Mouse (Mus musculus): ENCODE measurements around the gene Arhgap31.
"Not testable (repeated sequence)": the region's sequence is repeated elsewhere in the genome, so short reads cannot be mapped to it uniquely, and the experiment has no call there.

Arhgap31 gene

DNA sequence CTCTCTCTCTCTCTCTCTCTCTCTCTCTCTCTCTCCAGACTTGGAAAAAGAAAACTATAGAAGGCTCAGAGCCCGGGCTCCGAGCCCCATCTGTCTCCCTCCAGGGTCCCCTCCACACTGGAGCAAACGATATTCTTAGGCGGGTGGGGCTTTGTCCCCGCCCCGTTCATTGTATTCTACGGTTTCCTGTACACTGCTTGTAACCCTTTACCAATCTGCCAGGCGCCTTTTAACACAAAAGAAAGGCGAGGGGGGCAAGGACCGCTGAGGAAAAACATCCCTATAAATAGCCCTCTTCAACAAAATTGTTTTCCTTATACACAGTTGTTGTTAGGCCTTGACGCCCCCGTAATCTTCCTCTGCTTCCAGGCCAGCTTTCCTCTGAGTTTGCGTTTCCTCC, 11.9 kb upstream of the Arhgap31 start:
- in situ Hi-C loops (cut with MboI, MseI) = loop anchor here (5.0 kb wide), 1 partner anchor 103 kb away; no protein-coding TSS in a partner anchor

DNA sequence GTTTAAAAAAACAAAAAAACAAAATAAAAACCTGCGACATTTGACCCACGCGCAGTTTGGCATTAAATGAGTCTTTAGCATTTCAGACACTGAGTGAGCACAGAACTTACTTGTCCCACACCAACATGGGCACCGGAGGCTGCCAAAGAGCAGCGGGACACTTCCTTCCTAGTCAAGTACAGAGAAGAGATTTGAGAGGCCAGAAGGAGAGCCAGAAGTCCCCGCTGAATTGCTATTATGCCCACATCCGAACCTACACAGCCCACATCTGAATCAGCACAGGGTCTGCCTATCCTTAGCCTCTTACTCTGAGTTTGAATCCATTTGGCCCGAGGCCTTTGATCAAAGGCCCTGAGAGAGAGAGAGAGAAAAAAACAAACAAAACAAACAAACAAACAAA, 11.2 kb upstream of the Arhgap31 start:
- in situ Hi-C loops (cut with MboI, MseI) = loop anchor here (5.0 kb wide), 1 partner anchor 102 kb away; no protein-coding TSS in a partner anchor

DNA sequence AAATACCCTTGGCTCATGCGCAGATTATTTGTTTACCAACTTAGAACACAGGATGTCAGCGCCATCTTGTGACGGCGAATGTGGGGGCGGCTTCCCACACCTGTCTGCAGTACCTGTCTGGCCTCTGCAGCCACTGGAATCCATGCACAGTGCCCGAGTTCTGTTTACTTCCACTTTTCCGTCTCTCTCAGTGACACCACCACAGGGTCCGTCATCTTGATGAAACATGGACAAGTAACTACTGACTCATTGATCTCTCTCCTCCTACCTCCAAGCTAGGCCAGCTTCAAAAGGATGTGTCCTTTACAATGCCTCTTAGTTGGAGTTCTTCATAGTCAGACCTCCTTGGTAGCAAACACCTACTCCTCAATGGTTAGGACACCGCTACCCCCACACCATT, 8.3 kb upstream of the Arhgap31 start:
- in situ Hi-C loops (cut with MboI, MseI) = loop anchor here (5.0 kb wide), 1 partner anchor 99 kb away; no protein-coding TSS in a partner anchor

DNA sequence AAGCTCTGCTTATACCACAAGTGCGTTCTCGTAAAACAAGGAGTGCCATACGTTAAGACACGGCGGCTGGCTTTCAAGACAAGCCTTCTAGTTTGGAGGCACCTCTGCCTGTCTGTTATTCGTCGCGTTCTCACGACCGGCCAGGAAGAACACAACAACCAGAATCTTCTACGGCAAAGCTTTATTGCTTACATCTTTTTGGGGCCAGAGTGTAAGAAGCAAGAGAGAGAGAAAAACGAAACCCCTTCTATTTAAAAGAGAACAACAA, 1.1 kb upstream of the Arhgap31 start:
- in situ Hi-C loops (cut with MboI, MseI) = not testable (repeated sequence)

DNA sequence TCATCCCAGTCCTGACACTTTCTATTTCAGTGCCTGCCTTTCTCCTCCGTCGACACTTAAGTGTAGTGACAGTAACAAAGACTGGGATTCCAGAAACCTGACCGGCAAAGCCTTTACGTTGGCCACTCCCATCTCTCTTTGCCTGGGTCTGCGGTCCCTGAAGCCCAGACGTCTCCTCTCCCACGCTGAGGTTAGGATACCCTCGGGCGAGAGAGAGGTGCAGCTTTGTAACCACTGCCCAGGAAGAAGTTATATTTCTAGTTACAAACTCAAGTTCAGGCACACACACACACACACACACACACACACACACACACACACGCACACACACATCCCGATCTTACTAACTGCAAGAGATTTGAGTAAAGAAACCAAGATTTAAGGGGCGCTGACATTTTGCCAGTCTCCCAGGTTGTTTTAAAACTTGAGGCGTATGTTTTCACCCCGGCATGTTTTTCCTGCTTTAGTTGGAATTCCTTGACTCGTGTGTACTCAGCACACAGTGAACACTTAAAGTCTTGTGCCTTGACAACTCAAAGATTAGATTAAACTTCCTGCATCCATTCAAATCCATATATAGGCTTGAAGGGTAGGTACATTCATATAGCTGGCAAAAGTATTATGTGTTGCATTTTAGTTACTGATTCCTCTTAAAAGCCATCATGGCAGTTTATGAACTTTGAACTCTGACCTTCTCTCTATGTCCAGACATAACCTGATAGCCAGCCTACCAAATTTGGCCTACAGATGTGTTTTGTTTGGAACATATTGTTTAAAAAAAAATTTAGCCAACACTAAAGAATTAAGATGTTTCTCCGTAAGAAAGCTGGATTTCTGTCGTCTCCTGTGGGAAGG, 557 bp upstream of the Arhgap31 start:
- in situ Hi-C loops (cut with MboI, MseI) = no loop called here

DNA sequence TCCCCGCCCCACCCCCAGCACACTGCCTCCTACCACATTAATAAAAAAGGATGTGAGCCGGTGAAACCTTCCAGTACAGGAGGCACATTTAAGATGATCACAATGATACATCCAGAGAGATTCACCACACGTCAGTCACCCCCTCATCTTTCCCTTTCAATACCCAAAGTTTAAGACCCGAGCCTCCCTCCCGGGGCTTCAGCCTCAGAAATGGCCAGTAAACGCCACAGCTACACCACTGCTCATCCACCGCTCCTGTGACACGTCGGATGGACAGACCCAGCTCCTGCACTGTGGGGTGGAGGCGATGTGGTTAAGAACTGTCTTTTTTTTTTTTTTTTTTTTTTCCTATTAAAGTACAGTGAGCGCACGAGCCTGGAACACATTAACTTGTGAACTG, 969 bp downstream of the Arhgap31 start:
- in situ Hi-C loops (cut with MboI, MseI) = no loop called here

DNA sequence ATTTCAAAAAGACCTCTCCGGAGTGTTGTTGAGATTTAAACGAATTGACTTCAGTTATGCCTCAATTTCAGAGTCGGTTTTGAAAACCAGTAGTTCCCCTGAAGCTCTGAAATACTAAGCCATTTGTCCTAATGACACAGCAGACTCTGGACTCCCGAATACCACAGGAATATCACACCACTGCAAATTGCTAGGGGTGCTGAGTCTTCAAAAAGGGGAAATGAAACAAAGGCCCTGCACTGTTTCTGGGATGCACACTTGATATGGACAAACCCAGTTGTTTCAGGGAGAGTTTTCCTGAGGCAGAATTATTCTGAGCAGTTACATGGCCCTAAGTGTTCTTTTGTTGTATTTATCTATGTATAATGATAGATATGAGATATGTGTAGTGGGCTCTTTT, 1.8 kb downstream of the Arhgap31 start:
- in situ Hi-C loops (cut with MboI, MseI) = no loop called here

DNA sequence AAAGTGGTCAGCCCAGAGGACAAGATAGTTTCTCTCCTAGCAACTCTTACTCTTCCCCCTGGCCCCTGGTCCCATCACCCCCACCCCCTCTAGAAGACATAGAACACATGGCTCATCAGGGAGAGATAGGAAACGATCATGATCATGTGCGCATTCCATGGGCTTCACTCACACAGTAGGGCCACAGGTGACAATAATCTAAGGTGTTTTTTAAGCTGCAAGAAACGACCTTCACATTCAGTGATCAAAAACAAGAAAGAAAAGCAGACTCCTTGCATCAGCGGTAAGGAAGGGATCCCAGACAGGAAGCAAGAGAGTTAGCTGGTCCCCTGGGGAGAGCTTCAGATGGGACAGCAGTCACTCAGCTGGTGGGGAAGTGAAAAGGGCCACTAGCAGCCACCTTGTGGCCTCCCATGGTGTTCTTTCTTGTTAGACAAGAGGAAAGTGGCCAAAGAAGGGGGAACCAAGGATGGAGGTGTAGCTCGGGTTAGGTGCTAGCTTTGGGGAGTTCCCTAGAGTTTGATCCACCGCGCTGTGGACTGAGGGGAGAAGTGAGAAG, 4.0 kb downstream of the Arhgap31 start:
- in situ Hi-C loops (cut with MboI, MseI) = loop anchor here (5.0 kb wide), 1 partner anchor 57 kb away; no protein-coding TSS in a partner anchor

DNA sequence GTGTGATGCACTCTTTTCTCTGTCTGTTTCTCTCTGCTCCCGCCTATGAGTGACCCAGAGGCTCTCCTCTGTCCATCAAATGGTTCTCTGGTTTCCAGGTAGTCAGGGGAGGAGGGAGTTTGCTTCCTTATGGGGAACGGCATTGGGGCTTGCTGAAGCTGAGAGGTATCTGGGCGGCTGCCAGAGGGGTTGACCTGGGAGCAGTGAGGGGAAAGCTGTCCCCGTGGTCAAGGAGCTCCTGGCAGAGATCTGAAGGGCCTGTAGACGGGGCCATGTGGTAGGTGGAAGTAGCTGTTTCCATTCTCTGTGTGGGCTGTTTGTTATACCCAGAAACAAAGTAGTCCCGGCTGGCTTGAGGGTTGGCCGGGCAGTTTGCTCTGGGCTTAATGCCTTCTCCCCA, 6.3 kb downstream of the Arhgap31 start:
- in situ Hi-C loops (cut with MboI, MseI) = loop anchor here (5.0 kb wide), 1 partner anchor 54 kb away; no protein-coding TSS in a partner anchor

DNA sequence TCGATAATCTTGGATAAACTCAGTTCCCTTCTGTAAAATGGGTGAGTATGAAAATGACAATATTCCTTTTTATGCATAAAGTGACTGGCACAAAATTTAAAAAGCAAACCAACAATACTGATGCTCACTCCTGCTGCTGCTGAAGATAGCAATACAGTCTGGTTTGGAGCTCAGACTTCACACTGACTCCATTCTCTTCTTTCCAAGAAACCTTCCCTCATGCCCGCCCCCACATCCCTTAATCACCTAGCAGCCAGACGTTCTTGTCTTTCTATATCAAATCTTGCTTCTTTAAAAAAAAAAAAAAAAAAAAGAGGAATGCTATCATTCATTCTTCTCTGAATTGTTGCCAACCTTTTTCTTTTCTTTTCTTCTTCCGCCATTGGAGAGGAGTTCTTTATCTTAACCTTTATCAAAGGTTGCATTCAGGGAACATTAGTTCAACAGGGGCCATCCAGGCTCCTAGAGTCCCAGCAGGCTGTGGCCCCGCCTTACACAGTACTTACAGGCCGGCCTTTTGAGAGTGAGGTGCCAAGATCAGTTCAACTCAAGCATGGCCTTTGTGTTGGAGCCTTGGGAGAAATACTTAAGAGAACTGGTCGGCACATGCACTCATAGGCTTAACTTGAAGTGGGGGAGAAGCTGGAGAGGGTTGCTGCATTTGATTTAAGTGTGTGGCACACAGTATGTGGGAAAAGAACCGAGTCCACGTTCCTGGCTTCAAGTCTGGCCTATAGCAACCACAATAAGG, 7.4 kb downstream of the Arhgap31 start:
- in situ Hi-C loops (cut with MboI, MseI) = loop anchor here (5.0 kb wide), 1 partner anchor 53 kb away; no protein-coding TSS in a partner anchor

DNA sequence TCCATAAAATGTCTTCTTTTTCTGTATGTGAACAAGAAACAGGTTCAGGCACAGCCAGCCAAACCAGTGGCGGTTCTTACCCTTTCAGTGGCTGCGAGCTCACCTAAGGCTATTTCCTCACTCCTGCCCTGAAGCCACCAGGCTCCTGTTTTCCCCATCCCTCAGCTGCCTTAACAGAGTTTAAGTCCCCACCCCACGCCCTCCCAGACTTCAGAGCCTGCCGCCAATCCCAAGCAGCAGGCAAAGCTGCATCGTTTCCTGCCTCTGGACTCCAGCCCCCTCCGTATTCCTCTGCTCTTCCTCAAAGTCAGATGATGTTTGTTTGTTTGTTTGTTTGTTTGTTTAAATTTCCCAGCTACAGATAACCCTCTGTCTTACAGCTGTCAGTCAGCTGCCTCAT, 9.6 kb downstream of the Arhgap31 start:
- in situ Hi-C loops (cut with MboI, MseI) = no loop called here

DNA sequence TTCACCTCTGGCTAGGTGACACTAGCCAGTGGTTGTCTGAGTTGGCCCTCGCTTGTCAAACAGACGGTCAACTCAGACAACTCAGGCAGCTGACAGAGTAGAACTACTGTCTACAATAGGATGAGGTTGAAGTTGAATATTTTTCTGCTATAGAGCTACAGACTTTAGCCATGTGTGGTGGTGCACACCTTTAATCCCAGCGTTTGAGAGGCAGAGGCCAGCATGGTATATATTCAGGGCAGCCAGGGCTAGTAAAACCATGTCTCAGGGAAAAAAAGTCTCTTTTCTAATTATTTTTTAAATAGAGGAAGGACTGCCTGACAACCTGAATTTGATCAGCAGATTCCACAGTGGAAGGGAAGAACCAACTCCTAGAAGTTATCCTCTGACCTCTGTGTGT, 10.8 kb downstream of the Arhgap31 start:
- in situ Hi-C loops (cut with MboI, MseI) = no loop called here

DNA sequence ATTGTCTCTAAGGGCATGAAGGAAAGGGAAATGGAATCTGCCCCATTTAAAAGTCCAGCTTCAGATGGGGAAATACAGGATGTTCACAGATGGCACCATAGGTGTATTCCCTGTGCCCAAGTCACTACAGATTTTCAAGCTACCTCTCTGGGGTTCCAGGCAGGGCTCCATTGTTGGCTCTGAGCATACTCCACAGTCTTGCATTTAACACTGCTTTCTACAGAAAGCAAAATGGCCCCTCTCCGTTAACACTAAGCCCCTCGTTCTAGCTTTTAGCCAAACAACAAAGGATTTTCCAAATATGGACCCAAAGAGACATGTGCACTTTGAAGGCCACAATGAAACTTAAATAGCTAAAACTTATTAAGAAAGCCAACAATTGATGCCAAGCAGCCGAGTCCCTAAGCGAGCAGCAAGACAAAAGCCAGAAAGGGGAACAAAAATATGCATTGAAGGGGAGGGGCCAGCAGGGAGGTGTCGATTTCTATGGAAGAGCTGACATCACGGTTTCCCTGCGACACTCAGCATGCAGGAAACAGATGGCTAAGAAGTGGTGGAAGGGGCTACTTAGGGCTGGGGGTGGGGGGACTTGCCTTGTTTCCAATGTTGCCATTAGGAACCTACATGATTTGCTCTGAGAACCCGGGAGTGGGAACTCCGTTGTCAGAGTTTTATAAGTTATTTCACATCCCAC, 11.4 kb downstream of the Arhgap31 start:
- in situ Hi-C loops (cut with MboI, MseI) = no loop called here

DNA sequence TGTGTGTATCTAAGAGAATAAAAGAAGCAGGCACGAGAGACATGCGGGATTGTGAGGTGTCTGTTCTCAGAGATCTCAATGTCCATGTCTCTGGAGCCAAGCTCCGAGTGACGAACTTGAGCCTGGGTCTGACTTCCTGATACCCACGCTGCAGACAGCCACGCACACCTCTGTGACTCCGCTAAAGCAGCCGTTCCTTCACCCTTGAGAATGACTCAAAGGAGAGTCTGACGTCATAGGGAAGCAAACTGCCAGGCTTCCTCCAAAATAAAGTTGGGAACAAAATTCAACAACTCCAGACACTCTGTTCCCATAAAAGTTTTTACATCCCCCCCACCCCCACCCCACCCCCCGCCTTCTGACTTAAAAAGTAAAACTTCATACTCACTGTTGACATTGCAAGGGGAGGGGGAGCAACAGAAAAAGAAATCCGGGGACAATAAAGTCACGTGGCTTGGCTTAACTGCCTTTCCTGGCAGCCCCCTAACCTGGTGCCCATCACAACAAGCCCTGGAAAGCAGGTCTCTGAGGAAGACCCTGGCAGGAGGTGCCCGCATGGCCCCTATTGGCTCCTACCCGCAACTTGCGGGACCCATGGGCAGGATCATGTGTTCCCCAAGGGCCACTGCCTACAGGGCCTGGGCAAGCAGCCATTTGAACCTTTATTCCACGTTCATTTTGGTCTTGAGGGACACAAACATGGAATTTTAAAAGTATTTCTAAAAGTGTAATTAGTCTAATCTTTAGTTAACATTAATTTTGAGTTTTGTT, 12.5 kb downstream of the Arhgap31 start:
- in situ Hi-C loops (cut with MboI, MseI) = no loop called here

DNA sequence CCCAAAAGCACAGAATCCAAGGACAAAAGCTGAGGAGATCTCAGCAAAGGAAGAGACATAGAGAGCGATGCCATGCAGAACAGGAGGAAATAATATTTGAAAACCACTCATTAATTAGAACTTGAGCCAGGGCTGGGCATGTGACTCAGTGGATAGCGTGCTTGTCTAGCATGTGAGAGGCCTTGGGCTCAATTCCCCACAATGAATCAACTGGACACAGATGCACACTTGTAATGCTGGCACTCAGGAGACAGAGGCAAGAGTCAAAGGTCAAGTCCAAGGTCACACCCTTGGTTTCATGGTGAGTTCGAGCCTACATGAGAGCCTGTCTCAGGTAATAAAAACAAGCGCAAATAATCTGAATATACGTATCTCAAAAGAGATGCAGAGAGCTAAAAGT, 15.5 kb downstream of the Arhgap31 start:
- in situ Hi-C loops (cut with MboI, MseI) = no loop called here

DNA sequence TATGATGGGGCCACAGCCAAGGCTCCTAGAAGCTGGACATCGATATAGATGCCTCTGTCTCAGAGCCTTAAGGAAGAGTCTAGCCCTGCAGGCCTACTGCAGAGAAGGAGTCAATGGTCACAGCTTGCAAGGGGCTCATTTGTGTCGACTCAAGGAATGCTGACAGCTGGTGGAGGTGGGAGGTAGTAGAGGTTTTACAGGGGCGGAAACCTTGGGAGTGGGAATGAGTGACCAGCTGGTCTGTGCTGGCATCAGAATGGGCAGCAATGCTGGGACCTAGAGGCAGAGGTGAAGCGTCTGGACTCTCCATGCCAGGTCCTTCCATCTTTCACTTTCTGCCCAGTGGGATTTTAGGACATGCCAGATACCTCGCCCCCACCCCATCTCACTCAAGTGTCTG, 17.5 kb downstream of the Arhgap31 start:
- in situ Hi-C loops (cut with MboI, MseI) = no loop called here

DNA sequence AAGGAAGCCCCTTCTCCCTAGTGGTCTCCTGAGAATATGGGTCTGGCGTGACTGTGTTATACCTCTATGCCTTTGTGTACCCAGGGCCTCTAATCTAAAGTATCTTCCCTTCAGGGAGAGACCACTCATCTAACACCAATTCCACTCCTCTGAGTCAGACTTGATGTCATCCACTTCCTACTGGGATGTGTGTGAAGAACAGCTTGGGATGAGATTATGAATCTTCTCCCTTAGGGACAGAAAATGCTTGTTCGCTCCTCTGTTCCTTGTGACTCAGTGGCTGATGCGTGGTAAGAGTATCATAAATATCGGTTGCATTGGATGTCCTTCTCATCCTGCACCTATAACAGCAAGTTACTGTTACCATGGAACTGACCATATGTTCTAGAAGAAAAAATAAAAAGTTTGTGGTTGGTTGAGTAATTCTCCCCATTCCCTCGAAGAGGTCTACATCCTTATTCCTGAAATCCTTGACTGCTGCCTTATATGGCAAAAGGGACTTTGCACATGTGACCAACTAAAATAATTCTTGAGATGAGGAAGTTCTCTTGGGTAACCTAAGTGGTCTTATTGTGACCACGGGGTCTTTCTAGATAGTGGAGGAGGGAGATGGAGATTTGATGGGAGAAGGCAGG, 18.1 kb downstream of the Arhgap31 start:
- in situ Hi-C loops (cut with MboI, MseI) = no loop called here

DNA sequence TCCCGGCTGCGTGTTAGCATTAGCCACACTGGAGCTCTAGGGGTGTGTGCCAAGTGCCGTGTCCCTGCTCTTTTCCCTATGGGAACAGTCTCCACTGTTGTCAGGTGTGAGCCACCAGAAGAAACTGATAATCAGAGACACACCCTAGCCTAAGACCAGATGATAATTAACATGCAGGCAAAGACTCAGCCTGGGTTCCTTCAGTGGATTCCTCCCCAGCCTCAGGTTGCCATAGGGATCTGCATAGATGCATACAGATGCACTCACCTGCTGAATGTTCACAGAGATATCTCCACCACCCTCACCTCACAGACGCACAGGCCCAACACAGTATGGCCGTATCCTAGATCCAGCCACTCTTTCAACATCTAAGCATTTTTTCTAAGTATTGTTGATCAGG, 22.6 kb downstream of the Arhgap31 start:
- in situ Hi-C loops (cut with MboI, MseI) = no loop called here

DNA sequence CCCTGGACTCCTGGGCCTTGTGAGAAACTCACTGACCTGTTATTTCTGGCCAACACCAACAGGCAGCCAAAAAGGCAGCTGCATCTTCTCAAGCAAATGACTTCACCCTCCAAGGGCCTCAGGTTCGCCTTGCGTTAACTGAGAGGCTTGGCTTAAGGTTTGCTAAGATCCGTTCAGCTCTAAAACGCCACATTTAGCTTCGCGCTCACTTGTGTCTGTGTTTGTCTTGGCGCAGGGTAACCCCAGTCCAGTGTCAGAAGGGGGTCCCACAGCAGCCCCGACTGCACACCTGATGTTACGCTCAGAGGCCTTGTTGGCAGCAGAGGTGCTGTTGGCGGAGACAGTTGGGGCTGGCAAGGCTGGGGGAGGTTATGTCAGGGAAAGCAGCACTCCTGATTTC, 23.3 kb downstream of the Arhgap31 start:
- in situ Hi-C loops (cut with MboI, MseI) = no loop called here

DNA sequence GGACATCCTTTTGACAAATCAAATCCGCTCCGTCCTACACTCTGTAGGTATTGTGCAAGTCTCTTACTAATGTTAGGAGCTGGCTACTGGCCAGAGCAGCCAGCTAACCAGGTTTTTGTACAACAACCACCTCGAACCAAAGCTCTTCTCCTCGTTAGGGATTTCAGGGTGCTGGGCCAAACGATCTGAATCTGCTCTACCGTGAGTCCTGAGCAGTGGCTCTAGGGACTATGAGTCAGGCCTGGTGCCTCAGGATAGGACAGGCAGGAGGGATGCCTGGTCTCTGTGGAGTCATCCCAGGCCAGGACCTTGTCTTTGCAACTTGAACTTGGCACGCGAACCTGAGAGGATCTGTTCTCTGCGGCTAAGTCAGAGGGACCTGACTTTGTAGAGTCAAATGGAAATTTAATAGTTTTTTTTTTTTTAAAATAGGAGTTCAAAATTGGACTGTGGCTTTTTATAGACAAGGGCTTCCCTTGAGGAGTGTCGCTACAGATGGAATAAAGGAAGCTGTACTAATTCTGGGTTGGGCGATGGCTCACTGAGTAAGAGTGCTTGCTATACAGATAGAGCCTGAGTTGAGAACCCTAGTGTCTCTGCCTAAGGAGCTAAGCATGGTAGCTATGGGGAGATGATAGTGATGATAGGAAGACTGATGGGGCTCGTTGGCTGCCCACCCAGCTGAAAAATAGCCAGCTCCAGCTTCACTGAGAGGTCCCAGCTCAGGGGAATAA, 24.4 kb downstream of the Arhgap31 start:
- in situ Hi-C loops (cut with MboI, MseI) = no loop called here
